Mouse (Mus musculus): Measurements from ENCODE around the gene Scoc. TPM values are rescaled to one million over a fixed set of nuclear protein-coding genes. Genes with fewer than 3 reads are reported as not detected.

Scoc gene
- total and polyA plus RNA-seq, 2 experiments from 2014 or later = 179 to 441 TPM

DNA sequence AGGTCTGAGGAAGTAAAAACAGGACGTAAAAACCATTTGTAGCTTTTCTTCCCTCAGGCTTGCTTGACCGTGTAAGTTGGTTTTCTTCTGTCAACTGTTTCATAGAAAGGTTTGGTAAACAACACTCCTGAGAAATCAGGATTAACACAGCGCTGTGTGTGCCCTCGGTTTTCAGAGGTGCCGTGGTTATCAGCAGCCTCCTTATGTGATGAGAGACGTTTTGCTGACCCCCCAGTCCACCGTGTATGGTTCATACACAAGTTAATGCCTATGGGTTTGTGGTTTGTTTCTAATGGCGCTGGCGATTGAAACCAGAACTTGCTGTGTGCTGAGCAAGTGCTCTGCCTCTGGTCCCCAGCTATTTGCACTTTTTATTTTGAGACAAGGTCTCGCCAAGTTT is 52.6 kb downstream of the Scoc start:
- no peak for TF ChIP-seq CTCF (IDR thresholded peaks at IDR 0.05; ENCODE audit: low read depth)
- no peaks in the 10 kb centered on the region for H3K36me3 ChIP-seq (ENCODE audit: insufficient read depth, low read length)
- DNase-seq (ENCODE audit: low spot score) = no peak
- no peak overlapping the region for H3K4me2 ChIP-seq (ENCODE audit: low read depth, low read length)
- no peak overlapping the region for H3K27ac ChIP-seq
- no peak for ATAC-seq
- H3K4me1 ChIP-seq (ENCODE audit: insufficient read depth, low read length) = no peaks in the 10 kb centered on the region
- H3K9me3 ChIP-seq (ENCODE audit: low read length) = no peaks in the 10 kb centered on the region
- H3K27me3 ChIP-seq (ENCODE audit: insufficient read depth, low read length) = no peaks in the 10 kb centered on the region
- H3K4me3 ChIP-seq (ENCODE audit: low read length) = no peak overlapping the region
- no peak overlapping the region for H3K9ac ChIP-seq (replicated peaks; ENCODE audit: low read length)
- 82% methylated on average over 10 of the region's 10 CpGs for WGBS

DNA sequence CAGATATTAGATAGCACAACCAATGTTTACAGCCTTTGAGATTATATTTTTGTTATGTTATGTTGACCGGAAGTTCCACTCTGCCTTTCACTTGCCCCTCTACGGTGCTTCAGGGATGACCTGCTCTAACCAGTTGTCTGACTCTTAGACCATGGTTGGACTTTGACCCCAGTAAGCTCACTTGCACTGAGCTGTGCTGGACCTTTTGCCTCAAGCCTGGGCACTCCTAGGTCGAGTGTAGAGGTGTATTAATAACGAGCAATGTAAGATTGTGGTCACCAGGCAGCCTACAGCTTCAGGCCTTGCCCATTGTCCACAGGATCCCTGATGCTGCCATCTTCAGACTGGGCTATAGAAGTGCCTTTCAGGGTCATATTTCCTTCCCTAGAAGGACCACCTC is 60.5 kb downstream of the Scoc start:
- WGBS = 75% methylated on average over 4 of the region's 4 CpGs
- H3K27me3 ChIP-seq (ENCODE audit: insufficient read depth, low read length) = no peaks in the 10 kb centered on the region
- no peak for TF ChIP-seq CTCF (IDR thresholded peaks at IDR 0.05; ENCODE audit: low read depth)
- no peak overlapping the region for H3K9ac ChIP-seq (replicated peaks; ENCODE audit: low read length)
- no peak overlapping the region for H3K4me3 ChIP-seq (ENCODE audit: low read length)
- ATAC-seq (no peak), DNase-seq (ENCODE audit: low spot score) (no peak)
- no peak overlapping the region for H3K27ac ChIP-seq
- H3K4me2 ChIP-seq (ENCODE audit: low read depth, low read length) = no peak overlapping the region
- H3K4me1 ChIP-seq (ENCODE audit: insufficient read depth, low read length) = no peaks in the 10 kb centered on the region
- H3K36me3 ChIP-seq (ENCODE audit: insufficient read depth, low read length) = no peaks in the 10 kb centered on the region
- no peaks in the 10 kb centered on the region for H3K9me3 ChIP-seq (ENCODE audit: low read length)

DNA sequence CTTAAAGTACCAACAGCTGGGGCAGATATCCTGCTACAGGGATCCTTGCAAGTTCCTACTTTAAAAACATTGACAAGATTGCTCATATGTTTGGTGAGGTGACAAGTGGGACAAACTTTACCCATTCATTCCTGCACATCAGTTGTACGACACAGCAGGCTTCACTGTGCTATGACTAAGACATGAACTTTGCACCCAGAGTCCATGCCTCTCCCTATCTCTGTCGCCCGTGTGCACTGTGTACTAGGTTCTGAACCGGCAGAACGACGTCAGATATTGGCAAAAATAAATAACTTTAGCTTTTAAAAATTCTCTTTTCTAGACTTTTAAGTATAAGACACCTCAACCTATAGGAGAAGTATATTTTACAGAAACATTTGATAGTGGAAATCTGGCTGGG is 61.5 kb downstream of the Scoc start:
- no peak overlapping the region for H3K4me3 ChIP-seq (ENCODE audit: low read length)
- 92% methylated on average over 6 of the region's 6 CpGs for WGBS
- ATAC-seq (no peak), DNase-seq (ENCODE audit: low spot score) (no peak)
- no peaks in the 10 kb centered on the region for H3K36me3 ChIP-seq (ENCODE audit: insufficient read depth, low read length)
- TF ChIP-seq CTCF (IDR thresholded peaks at IDR 0.05; ENCODE audit: low read depth) = no peak
- H3K27ac ChIP-seq = no peak overlapping the region
- no peaks in the 10 kb centered on the region for H3K4me1 ChIP-seq (ENCODE audit: insufficient read depth, low read length)
- H3K9ac ChIP-seq (replicated peaks; ENCODE audit: low read length) = no peak overlapping the region
- H3K4me2 ChIP-seq (ENCODE audit: low read depth, low read length) = no peak overlapping the region
- H3K9me3 ChIP-seq (ENCODE audit: low read length) = no peaks in the 10 kb centered on the region
- no peaks in the 10 kb centered on the region for H3K27me3 ChIP-seq (ENCODE audit: insufficient read depth, low read length)

GRCm38 (mm10) chr8:83394325-83394724 is 63.9 kb downstream of the Scoc start:
- ATAC-seq = no peak
- WGBS = 91% methylated on average over 5 of the region's 5 CpGs
- DNase-seq (ENCODE audit: low spot score) = no peak
- no peaks in the 10 kb centered on the region for H3K9me3 ChIP-seq (ENCODE audit: low read length)
- no peaks in the 10 kb centered on the region for H3K36me3 ChIP-seq (ENCODE audit: insufficient read depth, low read length)
- TF ChIP-seq CTCF (IDR thresholded peaks at IDR 0.05; ENCODE audit: low read depth) = no peak
- no peak overlapping the region for H3K4me3 ChIP-seq (ENCODE audit: low read length)
- no peak overlapping the region for H3K27ac ChIP-seq
- no peak overlapping the region for H3K4me2 ChIP-seq (ENCODE audit: low read depth, low read length)
- no peak overlapping the region for H3K9ac ChIP-seq (replicated peaks; ENCODE audit: low read length)
- 0 out of 2 replicates have a peak, but pooled peaks cover 4% of the 10 kb centered on the region for H3K4me1 ChIP-seq (ENCODE audit: insufficient read depth, low read length)
- H3K27me3 ChIP-seq (ENCODE audit: insufficient read depth, low read length) = no peaks in the 10 kb centered on the region

- Histone ChIP-seq H3K36me3 (ENCODE audit: insufficient read depth, low read length) (no peaks in the 10 kb centered on the region), H3K27ac (no peak overlapping the region), H3K27me3 (ENCODE audit: insufficient read depth, low read length) (no peaks in the 10 kb centered on the region; the same call in 1 of the 2 replicates), H3K4me3 (ENCODE audit: low read length) (no peak overlapping the region), H3K9me3 (ENCODE audit: low read length) (no peaks in the 10 kb centered on the region), H3K4me2 (ENCODE audit: low read depth, low read length) (no peak overlapping the region), H3K4me1 (ENCODE audit: insufficient read depth, low read length) (0 out of 2 replicates have a peak, but pooled peaks cover 4% of the 10 kb centered on the region), H3K9ac (replicated peaks; ENCODE audit: low read length) (no peak overlapping the region)
- 79% methylated on average over 1 of the region's 1 CpGs for WGBS
- DNase-seq (ENCODE audit: low spot score) = no peak
- TF ChIP-seq CTCF (IDR thresholded peaks at IDR 0.05; ENCODE audit: low read depth) = no peak
- ATAC-seq = no peak
These were observed 65.7 kb downstream of the Scoc start for GRCm38 (mm10) chr8:83392521-83392920.

- Histone ChIP-seq H3K36me3 (ENCODE audit: insufficient read depth, low read length) (no peaks in the 10 kb centered on the region), H3K4me3 (ENCODE audit: low read length) (peak overlapping the region; percentile 77), H3K27me3 (ENCODE audit: insufficient read depth, low read length) (no peaks in the 10 kb centered on the region; the same call in 1 of the 2 replicates), H3K9me3 (ENCODE audit: low read length) (no peaks in the 10 kb centered on the region), H3K9ac (replicated peaks; ENCODE audit: low read length) (peak overlapping the region; percentile 74), H3K4me1 (ENCODE audit: insufficient read depth, low read length) (0 out of 2 replicates have a peak, but pooled peaks cover 4% of the 10 kb centered on the region), H3K27ac (no peak overlapping the region; the same call in 1 of the 2 replicates), H3K4me2 (ENCODE audit: low read depth, low read length) (peak overlapping the region; percentile 82)
- DNase-seq (ENCODE audit: low spot score) (peak; percentile 20), ATAC-seq (peak; percentile 58)
- WGBS = 3% methylated on average over 14 of the region's 14 CpGs
- TF ChIP-seq CTCF (IDR thresholded peaks at IDR 0.05; ENCODE audit: low read depth) = no peak
These were observed 68.0 kb downstream of the Scoc start for GRCm38 (mm10) chr8:83390006-83390701.

Measured in hindbrain, postnatal 0 days (tissue).